In genomic region chr5:119410966-119411365, GRCm38 (mm10) we compare ENCODE assay signal across 23 mouse cellular contexts.
DNase-seq lines count a peak whose midpoint lies in the region; ATAC-seq and TF ChIP-seq lines count a peak whose summit lies in the region.
"Had no signal": no experiment of that assay in that cellular context is flagged by ENCODE, and none has a peak within 500 bp of the region (broad histone marks: within the 10 kb centered on the region; RNA-seq: fewer than 3 reads in every experiment).

No protein-coding gene starts in this region.

- 34% methylated on average over 11 of the region's 11 CpGs for WGBS in embryonic facial prominence, embryonic 11.5 days
- 48% methylated on average over 11 of the region's 11 CpGs for WGBS in stomach, postnatal 0 days

- no peak overlapping the region for H3K4me2 ChIP-seq in embryonic facial prominence, embryonic 11.5 days (ENCODE audit: low read depth, low read length)
- no peak overlapping the region for H3K4me2 ChIP-seq in stomach, postnatal 0 days (replicated peaks; ENCODE audit: low read depth)
- H3K4me2 ChIP-seq: forebrain, embryonic 13.5 days; heart, embryonic 11.5 days; hindbrain, embryonic 14.5 days had no signal

- no peaks in the 10 kb centered on the region for H3K36me3 ChIP-seq in embryonic facial prominence, embryonic 11.5 days (replicated peaks; ENCODE audit: control insufficient read depth, insufficient read depth, low read depth, low read length)
- H3K36me3 ChIP-seq in stomach, postnatal 0 days (ENCODE audit: control insufficient read depth, insufficient read depth, low read length), result no peaks in the 10 kb centered on the region
- H3K36me3 ChIP-seq: forebrain, embryonic 10.5 days had no signal

- H3K27me3 ChIP-seq in embryonic facial prominence, embryonic 11.5 days (ENCODE audit: control insufficient read depth, insufficient read depth, low read length), result peaks cover 4% of the 10 kb centered on the region; the same call in 1 of the 2 replicates
- no peaks in the 10 kb centered on the region for H3K27me3 ChIP-seq in stomach, postnatal 0 days (ENCODE audit: control insufficient read depth, insufficient read depth, low read length)
- H3K27me3 ChIP-seq: forebrain, embryonic 13.5 days; Patski had no signal

- DNase-seq in Muller cell, postnatal 12 days (ENCODE audit: inconsistent ontology term), result peak; percentile 57
- peak; percentile 60 for DNase-seq in embryonic facial prominence, embryonic 11.5 days (ENCODE audit: low spot score)
- DNase-seq in retina, embryonic 14.5 days (ENCODE audit: low spot score), result peak; percentile 49
- DNase-seq in stomach, postnatal 0 days (ENCODE audit: low spot score), result no peak
- DNase-seq in kidney, adult 18-20 months, result no peak
- DNase-seq: adrenal gland, postnatal 10 days; adrenal gland, postnatal 36 days; cerebellum, adult 18-20 months; cerebellum, adult 9-10 months; cerebellum, postnatal 14 days; gastrocnemius, adult 2 months; gastrocnemius, postnatal 14 days; heart, adult 11 months had no signal

- peaks cover 2% of the 10 kb centered on the region; the same call in 1 of the 2 replicates for H3K4me1 ChIP-seq in embryonic facial prominence, embryonic 11.5 days (ENCODE audit: control insufficient read depth, insufficient read depth, low read length)
- no peaks in the 10 kb centered on the region for H3K4me1 ChIP-seq in stomach, postnatal 0 days (replicated peaks; ENCODE audit: control insufficient read depth, insufficient read depth)
- H3K4me1 ChIP-seq: forebrain, embryonic 13.5 days had no signal

- H3K27ac ChIP-seq in embryonic facial prominence, embryonic 11.5 days (replicated peaks; ENCODE audit: low read depth, low read length), result no peak overlapping the region
- no peak overlapping the region for H3K27ac ChIP-seq in stomach, postnatal 0 days (replicated peaks)
- H3K27ac ChIP-seq: forebrain, embryonic 10.5 days; forebrain, embryonic 13.5 days; gastrocnemius, adult 2 months; hindbrain, embryonic 14.5 days; hindbrain, postnatal 0 days had no signal

- no peak for ATAC-seq in embryonic facial prominence, embryonic 11.5 days (replicated peaks; ENCODE audit: insufficient number of reproducible peaks, low FRiP score, low TSS enrichment, low read depth)
- no peak for ATAC-seq in megakaryocyte-erythroid progenitor cell, adult 5-6 weeks (replicated peaks; ENCODE audit: low FRiP score, low TSS enrichment, poor library complexity, severe bottlenecking)
- no peak for ATAC-seq in stomach, postnatal 0 days (ENCODE audit: low FRiP score, low TSS enrichment)
- ATAC-seq: CD4-positive, CD25-positive, alpha-beta regulatory T cell, adult 4 months; forebrain, embryonic 13.5 days; forebrain, embryonic 16.5 days; hindbrain, postnatal 0 days; inflammation-experienced regulatory T-cells, adult 6 months; Patski had no signal

- H3K4me3 ChIP-seq in embryonic facial prominence, embryonic 11.5 days (ENCODE audit: low read depth, low read length), result no peak overlapping the region
- no peak overlapping the region for H3K4me3 ChIP-seq in stomach, postnatal 0 days (ENCODE audit: low read depth, low read length)
- H3K4me3 ChIP-seq: forebrain, embryonic 10.5 days; forebrain, embryonic 13.5 days; gastrocnemius, adult 2 months had no signal

- H3K9ac ChIP-seq in embryonic facial prominence, embryonic 11.5 days (replicated peaks; ENCODE audit: low read length), result no peak overlapping the region
- no peak overlapping the region for H3K9ac ChIP-seq in stomach, postnatal 0 days (ENCODE audit: low read length)
- H3K9ac ChIP-seq: forebrain, embryonic 13.5 days; hindbrain, embryonic 14.5 days had no signal

- peaks cover 4% of the 10 kb centered on the region; the same call in 1 of the 2 replicates for H3K9me3 ChIP-seq in embryonic facial prominence, embryonic 11.5 days (replicated peaks; ENCODE audit: control insufficient read depth, low read length)
- no peaks in the 10 kb centered on the region for H3K9me3 ChIP-seq in stomach, postnatal 0 days (ENCODE audit: control insufficient read depth, low read length)
- H3K9me3 ChIP-seq: forebrain, embryonic 13.5 days had no signal

- TF ChIP-seq CTCF in stomach, postnatal 0 days (IDR thresholded peaks at IDR 0.05; ENCODE audit: low read depth), result no peak

- TF ChIP-seq EP300 in stomach, postnatal 0 days (optimal IDR thresholded peaks at IDR 0.05), result no peak

Comparison
In these comparisons a context has a peak if more than half of its experiments do, and no peak if none do; other contexts are left out.
1. DNase-seq: peak in Muller cell, postnatal 12 days (single experiment), embryonic facial prominence, embryonic 11.5 days (single experiment) and retina, embryonic 14.5 days (single experiment); none in stomach, postnatal 0 days (single experiment) and kidney, adult 18-20 months (single experiment).